Mouse (Mus musculus): Measurements from ENCODE around the gene Aknad1. TPM values are rescaled to one million over a fixed set of nuclear protein-coding genes. Genes with fewer than 3 reads are reported as not detected.

The Aknad1 gene
- polyA plus RNA-seq, 1 experiment from 2014 or later: not detected

DNA sequence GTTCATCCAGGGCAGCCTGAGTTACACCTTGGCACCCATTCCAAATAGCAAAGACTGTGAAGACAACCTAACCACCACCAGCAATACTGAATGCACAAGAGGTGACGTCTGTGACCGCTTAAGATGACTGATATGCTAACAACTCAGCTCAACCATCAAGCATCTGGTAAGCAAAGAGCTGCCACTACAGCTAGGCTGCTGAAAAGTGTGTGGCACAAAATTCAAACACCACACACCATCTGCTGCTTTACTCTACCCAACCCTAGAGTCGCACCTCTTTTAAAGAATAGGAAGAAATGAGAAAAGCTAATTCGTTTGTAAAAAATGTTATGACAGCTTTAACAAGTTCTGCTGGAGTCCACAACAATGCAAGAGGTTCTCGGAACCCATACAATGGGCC, 66.2 kb downstream of the Aknad1 start:
- Histone ChIP-seq H3K9ac (replicated peaks; ENCODE audit: low read depth, low read length) (no peak overlapping the region), H3K9me3 (ENCODE audit: control insufficient read depth, low read length) (no peaks in the 10 kb centered on the region), H3K4me3 (ENCODE audit: low read depth, low read length) (no peak overlapping the region), H3K4me2 (ENCODE audit: low read depth, low read length) (no peak overlapping the region), H3K27me3 (ENCODE audit: control insufficient read depth, insufficient read depth, low read length) (no peaks in the 10 kb centered on the region), H3K36me3 (ENCODE audit: control insufficient read depth, insufficient read depth, low read length) (peaks cover 7% of the 10 kb centered on the region; the same call in 1 of the 2 replicates), H3K4me1 (ENCODE audit: control insufficient read depth, insufficient read depth, low read length) (no peaks in the 10 kb centered on the region), H3K27ac (ENCODE audit: low read depth, low read length) (no peak overlapping the region)
- no peak for ATAC-seq (ENCODE audit: low read depth)
- 89% methylated on average over 5 of the region's 5 CpGs for WGBS

DNA sequence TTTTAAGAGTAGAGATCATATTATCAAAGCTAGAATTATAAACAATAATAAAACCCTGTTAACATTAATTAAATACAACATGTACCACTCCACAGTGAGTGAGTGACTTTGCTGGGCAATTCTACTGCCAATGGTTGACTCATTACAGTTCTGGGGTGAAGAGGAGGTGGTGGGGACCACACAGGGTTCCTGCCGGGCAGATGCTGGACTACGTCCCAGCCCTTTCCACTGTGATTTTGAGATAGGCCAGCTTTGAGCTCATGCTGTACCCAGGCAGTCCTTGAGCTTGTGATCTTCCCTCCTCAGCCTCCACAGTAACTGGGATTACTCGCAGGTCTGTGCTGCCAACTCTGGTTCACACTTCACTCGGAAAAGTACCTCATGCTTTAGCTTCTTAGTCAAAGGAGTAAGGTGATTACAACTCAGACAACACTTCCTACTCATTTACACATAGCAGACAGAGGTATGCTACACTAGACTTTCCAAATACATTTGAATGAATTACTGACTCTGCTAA, 71.3 kb downstream of the Aknad1 start:
- H3K27ac ChIP-seq (ENCODE audit: low read depth, low read length): no peak overlapping the region
- H3K9ac ChIP-seq (replicated peaks; ENCODE audit: low read depth, low read length): no peak overlapping the region
- H3K27me3 ChIP-seq (ENCODE audit: control insufficient read depth, insufficient read depth, low read length): no peaks in the 10 kb centered on the region
- H3K9me3 ChIP-seq (ENCODE audit: control insufficient read depth, low read length): no peaks in the 10 kb centered on the region
- no peak overlapping the region for H3K4me3 ChIP-seq (ENCODE audit: low read depth, low read length)
- ATAC-seq (ENCODE audit: low read depth): no peak
- H3K4me1 ChIP-seq (ENCODE audit: control insufficient read depth, insufficient read depth, low read length): no peaks in the 10 kb centered on the region
- H3K36me3 ChIP-seq (ENCODE audit: control insufficient read depth, insufficient read depth, low read length): no peaks in the 10 kb centered on the region
- H3K4me2 ChIP-seq (ENCODE audit: low read depth, low read length): no peak overlapping the region
- 91% methylated on average over 4 of the region's 4 CpGs for WGBS

DNA sequence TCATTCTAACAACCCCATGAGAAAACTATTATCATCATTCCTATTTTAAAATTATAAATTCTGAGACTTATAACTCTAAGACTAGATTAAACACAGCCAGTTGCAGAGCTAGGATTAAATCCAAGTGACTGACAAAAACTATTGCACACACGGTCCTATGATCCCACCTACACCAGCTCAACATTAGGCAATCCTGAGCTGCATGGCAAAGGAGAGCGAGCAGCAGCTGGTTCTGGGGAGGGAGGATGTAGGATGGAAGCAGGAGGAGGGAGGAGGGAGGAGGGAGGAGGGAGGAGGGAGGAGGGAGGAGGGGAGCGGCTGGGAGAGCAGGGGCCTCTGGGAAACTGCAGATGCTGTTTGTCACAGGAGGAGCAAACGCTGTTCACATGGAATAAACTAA, 76.2 kb downstream of the Aknad1 start:
- Histone ChIP-seq H3K4me3 (ENCODE audit: low read depth, low read length) (no peak overlapping the region), H3K27me3 (ENCODE audit: control insufficient read depth, insufficient read depth, low read length) (no peaks in the 10 kb centered on the region), H3K4me2 (ENCODE audit: low read depth, low read length) (no peak overlapping the region), H3K9ac (replicated peaks; ENCODE audit: low read depth, low read length) (no peak overlapping the region), H3K27ac (ENCODE audit: low read depth, low read length) (no peak overlapping the region), H3K36me3 (ENCODE audit: control insufficient read depth, insufficient read depth, low read length) (no peaks in the 10 kb centered on the region), H3K9me3 (ENCODE audit: control insufficient read depth, low read length) (no peaks in the 10 kb centered on the region), H3K4me1 (ENCODE audit: control insufficient read depth, insufficient read depth, low read length) (no peaks in the 10 kb centered on the region)
- 71% methylated on average over 4 of the region's 4 CpGs for WGBS
- ATAC-seq (ENCODE audit: low read depth): no peak

DNA sequence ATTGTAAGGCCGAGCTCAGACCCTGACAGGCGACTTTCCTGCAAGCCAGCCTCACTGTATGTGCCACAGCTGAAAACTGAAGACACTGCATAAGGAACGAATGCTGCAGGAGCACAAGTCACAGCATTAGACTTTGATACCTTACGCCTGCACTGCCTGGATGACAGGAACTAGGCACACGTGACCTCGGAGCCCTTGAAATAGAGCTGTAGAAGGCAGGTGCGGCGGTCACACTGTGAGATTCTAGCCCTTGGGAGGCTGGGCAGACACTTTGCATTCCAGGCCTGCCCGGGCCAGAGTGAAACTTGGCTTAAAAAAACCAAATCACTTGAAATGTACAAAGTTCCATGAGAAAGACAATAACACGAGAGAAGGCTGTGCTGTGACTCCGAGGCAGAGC, 91.0 kb downstream of the Aknad1 start:
- Histone ChIP-seq H3K9me3 (ENCODE audit: control insufficient read depth, low read length) (no peaks in the 10 kb centered on the region), H3K27me3 (ENCODE audit: control insufficient read depth, insufficient read depth, low read length) (no peaks in the 10 kb centered on the region), H3K4me3 (ENCODE audit: low read depth, low read length) (no peak overlapping the region), H3K36me3 (ENCODE audit: control insufficient read depth, insufficient read depth, low read length) (no peaks in the 10 kb centered on the region), H3K27ac (ENCODE audit: low read depth, low read length) (no peak overlapping the region), H3K4me1 (ENCODE audit: control insufficient read depth, insufficient read depth, low read length) (no peaks in the 10 kb centered on the region), H3K4me2 (ENCODE audit: low read depth, low read length) (no peak overlapping the region), H3K9ac (replicated peaks; ENCODE audit: low read depth, low read length) (no peak overlapping the region)
- WGBS: 91% methylated on average over 11 of the region's 11 CpGs
- no peak for ATAC-seq (ENCODE audit: low read depth)

DNA sequence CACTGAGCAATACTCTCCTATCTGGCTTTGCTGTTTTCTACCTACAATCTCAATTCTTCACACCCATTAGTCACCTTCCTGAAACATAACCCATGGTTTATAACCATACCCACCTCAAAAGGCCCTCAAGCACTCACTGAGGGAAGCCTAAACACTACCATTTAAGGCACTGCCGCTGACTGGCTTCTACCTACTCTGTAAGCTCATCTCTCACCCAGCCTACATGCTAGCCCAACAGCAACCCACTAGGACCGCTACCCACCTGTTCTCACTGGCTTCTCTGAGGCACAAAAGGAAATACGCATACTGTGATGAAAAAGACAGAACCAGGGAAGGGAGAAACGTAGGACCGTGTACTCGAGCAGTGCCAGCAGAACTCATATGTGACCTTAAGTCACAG, 92.3 kb downstream of the Aknad1 start:
- H3K36me3 ChIP-seq (ENCODE audit: control insufficient read depth, insufficient read depth, low read length): no peaks in the 10 kb centered on the region
- no peak for ATAC-seq (ENCODE audit: low read depth)
- H3K27ac ChIP-seq (ENCODE audit: low read depth, low read length): no peak overlapping the region
- H3K9ac ChIP-seq (replicated peaks; ENCODE audit: low read depth, low read length): no peak overlapping the region
- H3K9me3 ChIP-seq (ENCODE audit: control insufficient read depth, low read length): no peaks in the 10 kb centered on the region
- H3K4me1 ChIP-seq (ENCODE audit: control insufficient read depth, insufficient read depth, low read length): no peaks in the 10 kb centered on the region
- H3K27me3 ChIP-seq (ENCODE audit: control insufficient read depth, insufficient read depth, low read length): no peaks in the 10 kb centered on the region
- no peak overlapping the region for H3K4me3 ChIP-seq (ENCODE audit: low read depth, low read length)
- 92% methylated on average over 6 of the region's 6 CpGs for WGBS
- no peak overlapping the region for H3K4me2 ChIP-seq (ENCODE audit: low read depth, low read length)

Other genes with a start within 250 kb of the Aknad1 start
- gene 1700013F07Rik, start 205.5 kb upstream of the Aknad1 start, polyA plus RNA-seq (2014; fragmentation: Nextera tagmentation; extraction: Ambion mirVana): 1.8 TPM in 1 of 2 replicates, not detected in the other
- 13.9 and 22.1 TPM in 2 replicates for gene 5330417C22Rik, start 203.1 kb upstream of the Aknad1 start, polyA plus RNA-seq (2014; fragmentation: Nextera tagmentation; extraction: Ambion mirVana)
- gene Tmem167b, start 177.2 kb upstream of the Aknad1 start, polyA plus RNA-seq (2014; fragmentation: Nextera tagmentation; extraction: Ambion mirVana): 47.1 and 57.8 TPM in 2 replicates
- gene Taf13, start 168.0 kb upstream of the Aknad1 start, polyA plus RNA-seq (2014; fragmentation: Nextera tagmentation; extraction: Ambion mirVana): 42.0 and 56.9 TPM in 2 replicates
- 113 and 114 TPM in 2 replicates for gene Wdr47, start 148.4 kb upstream of the Aknad1 start, polyA plus RNA-seq (2014; fragmentation: Nextera tagmentation; extraction: Ambion mirVana)
- gene Clcc1, start 85.7 kb upstream of the Aknad1 start, polyA plus RNA-seq (2014; fragmentation: Nextera tagmentation; extraction: Ambion mirVana): 29.6 and 38.1 TPM in 2 replicates
- 15.6 and 22.9 TPM in 2 replicates for gene Gpsm2, start 17.3 kb upstream of the Aknad1 start, polyA plus RNA-seq (2014; fragmentation: Nextera tagmentation; extraction: Ambion mirVana)
- 11.5 and 16.0 TPM in 2 replicates for gene Stxbp3, start 100.9 kb downstream of the Aknad1 start, polyA plus RNA-seq (2014; fragmentation: Nextera tagmentation; extraction: Ambion mirVana)
- 0.07 TPM in 1 of 2 replicates, not detected in the other for gene Fndc7, start 150.3 kb downstream of the Aknad1 start, polyA plus RNA-seq (2014; fragmentation: Nextera tagmentation; extraction: Ambion mirVana)
- 46.3 and 47.7 TPM in 2 replicates for gene Prpf38b, start 172.1 kb downstream of the Aknad1 start, polyA plus RNA-seq (2014; fragmentation: Nextera tagmentation; extraction: Ambion mirVana)
- gene Henmt1, start 200.2 kb downstream of the Aknad1 start, polyA plus RNA-seq (2014; fragmentation: Nextera tagmentation; extraction: Ambion mirVana): 2.3 and 3.1 TPM in 2 replicates
- not detected in 2 replicates for gene Gm9857, start 200.8 kb downstream of the Aknad1 start, polyA plus RNA-seq (2014; fragmentation: Nextera tagmentation; extraction: Ambion mirVana)